Mouse (Mus musculus) embryo, embryonic 11.5 days (tissue): ENCODE measurements around the gene Nkain2.
"Not testable (repeated sequence)": the region's sequence is repeated elsewhere in the genome, so short reads cannot be mapped to it uniquely, and the experiment has no call there.

Source experiments
- DNase-seq: peaks from one replicate; pipeline ENCODE4 v3.0.0-alpha.2; 2012; ENCODE audit warnings: low read depth, low spot score

Gene Nkain2

DNA sequence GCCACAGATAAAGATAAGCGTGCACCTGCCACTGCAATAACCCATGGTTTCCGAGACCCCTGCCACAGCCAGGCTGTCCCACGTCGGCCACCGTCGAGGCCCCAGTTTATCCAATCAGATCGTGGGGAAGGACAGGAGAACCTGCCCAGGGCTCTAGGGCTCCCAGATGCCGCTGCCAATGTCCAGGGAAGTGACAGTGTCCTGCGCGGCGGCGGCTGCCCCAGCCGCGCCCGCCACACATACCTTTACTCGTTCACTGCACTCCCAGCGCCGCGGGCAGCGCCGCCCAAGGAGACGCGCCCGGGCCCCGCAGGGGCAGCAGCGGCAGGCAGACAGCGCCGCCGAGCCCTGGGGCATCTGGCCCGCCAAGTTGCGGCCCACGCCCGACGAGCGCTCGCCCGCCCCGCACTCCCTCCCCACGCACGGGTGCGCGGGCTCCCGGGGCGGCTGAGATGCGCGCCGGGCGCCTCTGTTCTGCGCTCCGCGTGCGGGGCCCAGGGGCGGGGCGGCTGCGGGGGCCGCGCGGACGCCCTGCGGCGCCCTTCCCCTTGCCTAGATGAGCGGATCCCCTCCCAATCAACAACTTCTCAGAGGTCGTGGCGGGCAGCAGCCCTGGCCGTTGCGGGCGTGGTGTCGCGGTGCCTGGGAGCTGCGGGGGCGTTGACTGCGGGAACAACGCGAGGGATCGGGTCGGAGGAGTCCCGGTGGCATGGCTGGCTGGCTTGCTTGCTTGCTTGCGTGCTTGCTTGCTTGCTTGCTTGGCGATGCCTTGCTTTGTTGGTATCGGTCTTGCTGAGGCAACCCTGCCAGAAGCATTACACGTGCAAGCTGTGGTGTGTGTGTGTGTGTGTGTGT is at the start of gene Nkain2:
Gene Nkain2, minus strand, starts transcription at position 811 of the 855 bp plus-strand sequence.
- DNase-seq: peak; percentile 42

DNA sequence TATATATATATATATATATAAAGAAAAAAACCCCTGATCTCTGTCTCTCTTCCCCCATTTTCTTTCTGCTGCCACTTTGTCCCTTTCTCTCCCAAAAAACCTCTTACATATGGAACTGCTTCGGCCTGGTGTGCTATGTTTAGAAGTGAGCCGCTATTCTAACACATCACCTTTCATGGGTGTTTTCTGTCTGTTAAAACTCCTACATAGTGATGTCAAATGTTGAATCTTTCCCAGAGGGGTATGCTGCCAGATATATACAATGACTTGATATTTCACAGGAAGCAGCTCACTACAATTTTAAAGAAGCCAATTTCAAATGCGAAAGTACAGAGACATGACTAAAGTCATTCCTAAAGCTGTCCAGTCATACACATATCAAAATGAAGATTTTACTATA is 49.6 kb upstream of the Nkain2 start:
- DNase-seq: no peak

DNA sequence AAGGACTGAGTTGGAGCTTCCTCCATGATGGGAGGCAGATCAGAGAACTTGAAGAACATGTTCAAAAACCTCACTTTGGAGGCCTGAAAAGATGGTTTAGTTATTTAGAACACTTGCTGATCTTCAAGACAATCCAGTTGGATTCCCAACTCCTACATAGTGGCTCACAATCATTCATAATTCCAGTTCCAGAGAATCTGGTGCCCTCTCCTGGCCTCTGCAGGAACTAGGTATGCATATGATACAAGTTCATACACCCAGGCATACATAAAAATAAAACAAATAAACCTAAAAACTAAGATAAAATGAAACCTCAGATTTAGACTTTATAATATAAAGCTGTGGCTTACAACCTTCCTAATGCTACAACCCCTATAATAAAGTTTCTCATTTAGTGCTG is 4.8 kb upstream of the Nkain2 start:
- no peak for DNase-seq

DNA sequence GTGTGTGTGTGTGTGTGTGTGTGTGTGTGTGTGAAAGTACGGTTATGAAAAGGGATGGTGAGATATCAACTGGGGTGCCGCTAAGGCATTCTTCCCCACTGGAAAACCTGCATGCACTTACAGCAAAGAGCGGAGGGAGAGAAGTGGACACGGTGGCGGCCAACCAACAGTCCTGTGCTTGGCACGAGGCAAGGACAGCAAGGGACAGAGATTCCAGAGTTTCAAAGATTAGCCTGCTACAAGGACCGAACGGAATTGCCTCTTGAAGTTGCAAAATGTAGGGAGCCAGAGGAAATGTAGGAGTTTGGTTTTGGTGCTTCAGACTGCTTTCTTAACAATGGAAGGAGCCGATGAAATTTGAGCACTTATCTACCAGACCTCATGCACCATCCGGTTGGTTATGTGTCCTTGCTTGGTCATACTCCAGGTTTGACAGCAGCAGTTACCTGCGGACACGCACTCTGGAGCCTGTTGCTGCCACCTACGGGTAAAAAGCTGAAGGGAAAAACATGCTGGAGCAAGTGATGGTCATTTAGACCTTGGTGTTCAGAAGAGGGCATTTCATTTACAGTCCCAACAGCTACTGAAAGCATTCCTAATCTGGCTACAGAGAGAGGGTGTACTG is 357 bp upstream of the Nkain2 start:
- DNase-seq: peak; percentile 22

DNA sequence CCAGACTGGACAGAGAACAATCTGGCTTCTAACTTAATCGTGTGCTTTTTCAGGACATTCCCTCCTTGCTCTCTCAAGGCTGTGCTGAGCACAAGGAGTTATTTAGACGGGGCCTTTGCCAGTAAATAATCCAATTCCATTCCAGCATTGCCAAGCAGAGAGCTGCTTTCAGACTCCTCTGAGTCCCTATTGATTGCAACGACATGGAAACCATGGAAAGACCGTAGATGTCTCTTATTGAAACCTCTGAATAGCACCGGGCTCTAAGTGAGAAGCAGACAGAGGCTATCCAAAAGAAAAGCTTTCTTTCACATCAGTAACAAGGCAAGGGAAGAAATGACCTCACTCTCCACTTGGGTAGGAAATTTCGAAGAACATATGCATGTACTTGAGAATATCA is 8.3 kb downstream of the Nkain2 start:
- no peak for DNase-seq

DNA sequence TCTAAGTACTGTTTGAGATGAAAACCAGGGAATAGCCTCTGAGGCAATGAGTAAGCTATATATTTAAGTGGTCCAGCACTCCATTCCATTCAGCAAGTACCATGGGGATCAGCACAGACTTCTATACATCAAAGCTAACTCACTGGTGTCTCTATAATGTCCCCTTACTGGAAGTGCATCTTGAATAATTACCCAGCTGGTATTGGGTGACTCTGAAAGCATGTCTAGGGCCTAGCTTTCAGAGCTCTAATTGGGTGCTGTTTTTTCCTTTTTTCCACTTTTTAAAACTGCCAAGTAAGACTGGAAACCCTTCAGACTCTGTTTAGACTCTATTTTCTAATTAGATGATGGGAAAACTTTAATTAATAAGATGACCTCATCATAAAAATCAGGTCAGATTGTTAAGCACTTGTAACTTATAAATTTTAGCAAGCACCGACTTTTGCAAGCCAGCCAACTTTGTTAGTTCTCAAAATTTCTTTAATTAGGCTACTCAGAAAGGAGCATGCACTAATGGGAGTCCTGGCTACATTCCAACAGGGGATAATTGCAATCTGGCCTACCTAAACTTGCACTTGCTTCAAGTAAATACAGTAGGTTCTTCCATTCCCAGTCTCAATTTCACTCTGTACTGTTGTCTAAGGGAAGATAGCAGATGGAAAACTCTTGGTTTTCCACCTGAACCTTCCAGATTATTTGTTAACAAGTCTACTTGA is 19.4 kb downstream of the Nkain2 start:
- DNase-seq: no peak

DNA sequence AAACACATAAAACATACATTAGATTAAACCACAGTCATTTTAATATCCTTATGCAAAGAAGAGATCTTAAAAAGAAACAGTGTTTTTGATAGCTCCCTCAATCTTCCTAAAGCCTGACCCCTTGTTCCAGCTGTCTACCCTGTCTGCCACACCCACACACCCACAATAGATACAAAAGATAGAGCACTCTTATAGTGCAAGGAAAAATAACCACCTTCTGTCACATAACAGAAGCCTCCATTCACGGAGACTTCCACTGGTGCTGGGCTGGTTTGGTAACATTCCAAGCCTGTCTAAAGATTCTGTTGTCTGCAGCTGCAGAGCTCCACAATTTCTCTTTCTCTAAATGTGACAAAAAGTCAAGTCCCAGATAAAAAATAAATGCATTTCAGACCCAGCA is 20.7 kb downstream of the Nkain2 start:
- no peak for DNase-seq

DNA sequence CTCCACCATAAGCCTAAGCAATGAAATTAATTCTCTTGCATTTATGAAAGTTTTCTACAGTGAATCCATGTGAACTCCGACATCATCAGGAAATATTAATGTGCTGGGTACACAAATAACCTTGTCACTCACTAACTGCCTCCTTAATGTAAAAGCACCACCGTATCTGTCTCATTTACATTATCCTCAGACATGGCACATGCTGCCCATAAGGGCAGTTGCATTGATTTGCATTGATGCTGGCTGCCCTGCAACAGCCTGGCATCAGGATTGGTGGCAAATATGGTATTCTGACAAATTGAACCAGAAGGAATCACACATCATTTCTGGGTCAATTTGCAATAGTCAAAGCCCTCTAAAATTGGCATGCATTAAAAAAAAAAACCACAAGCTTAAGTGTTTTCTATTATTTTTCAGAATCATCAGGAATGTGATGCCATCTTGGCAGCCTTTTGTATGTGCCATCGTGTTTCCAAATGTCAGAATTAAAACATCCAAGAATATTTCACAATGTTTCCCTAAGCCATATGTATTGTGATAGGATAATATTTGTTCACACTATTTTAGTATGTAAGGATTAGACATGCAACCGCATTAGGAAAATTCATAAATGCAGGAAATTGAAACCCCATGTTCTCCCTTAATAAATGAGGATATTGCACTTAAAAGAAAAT is 74.9 kb downstream of the Nkain2 start:
- no peak for DNase-seq

DNA sequence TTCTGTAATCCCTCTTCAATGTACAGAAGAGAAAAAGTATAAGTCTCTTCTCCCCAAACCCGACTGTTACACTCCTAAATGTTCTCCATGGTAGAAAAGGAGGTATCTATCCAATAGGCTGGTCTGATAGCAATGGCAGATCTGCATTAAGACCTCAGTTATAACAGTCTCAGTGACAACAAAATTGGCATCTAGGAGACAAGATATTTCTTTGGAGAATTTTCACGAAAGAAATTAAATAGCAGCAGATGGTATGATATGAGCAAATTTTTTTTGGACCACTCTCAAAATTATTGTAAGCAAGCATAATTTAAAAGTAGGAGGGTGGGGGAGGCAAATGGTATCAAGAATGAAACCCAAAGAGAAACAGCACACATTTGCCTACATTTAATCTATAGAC is 94.0 kb downstream of the Nkain2 start:
- no peak for DNase-seq

DNA sequence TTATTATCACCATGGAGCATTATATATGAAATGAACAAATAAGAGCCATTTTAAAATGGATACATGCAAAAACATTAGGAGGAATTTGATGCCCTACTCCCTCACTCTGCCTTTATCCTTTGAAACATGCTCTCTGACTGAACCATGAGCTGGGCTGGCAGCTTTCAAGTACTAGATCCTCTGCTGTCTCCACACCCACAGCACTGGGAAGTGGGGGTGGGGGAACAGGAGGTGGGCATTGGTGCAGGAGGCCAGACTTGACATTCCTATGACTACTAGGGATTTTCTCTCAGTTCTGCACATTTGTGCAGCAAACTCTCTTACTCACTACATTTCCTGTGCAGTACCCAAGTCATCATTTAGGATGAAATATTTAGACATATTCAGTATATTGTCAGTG is 99.7 kb downstream of the Nkain2 start:
- DNase-seq: no peak

DNA sequence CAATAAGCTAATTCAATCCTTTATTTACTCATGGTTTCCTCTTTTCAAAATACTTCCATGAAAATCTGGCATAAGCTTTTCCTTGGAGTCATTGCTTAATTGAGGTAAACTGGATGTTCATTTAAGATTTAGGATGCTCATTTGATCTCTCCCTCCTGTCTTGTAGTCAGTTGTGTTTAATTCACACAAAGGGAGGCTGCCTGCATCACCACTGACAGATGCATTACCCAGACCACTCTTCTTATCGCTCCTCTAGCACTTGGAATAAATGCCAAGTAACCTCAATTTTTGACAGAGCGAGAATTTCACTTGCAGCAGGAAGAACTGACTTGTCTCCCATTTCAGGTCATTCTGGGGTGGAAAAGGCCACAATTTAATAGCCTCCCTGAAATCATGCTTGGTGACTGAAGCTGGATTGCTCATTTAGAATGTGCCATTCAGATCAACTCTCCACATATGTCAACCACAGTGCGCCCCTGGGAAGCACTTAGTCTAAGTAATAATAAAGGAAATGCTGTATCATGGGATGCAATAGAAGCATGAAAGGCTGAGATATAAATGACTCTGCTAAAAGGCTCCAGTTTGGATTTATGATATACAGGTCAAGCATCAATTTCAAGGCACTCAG is 107.4 kb downstream of the Nkain2 start:
- DNase-seq: peak; percentile 13

DNA sequence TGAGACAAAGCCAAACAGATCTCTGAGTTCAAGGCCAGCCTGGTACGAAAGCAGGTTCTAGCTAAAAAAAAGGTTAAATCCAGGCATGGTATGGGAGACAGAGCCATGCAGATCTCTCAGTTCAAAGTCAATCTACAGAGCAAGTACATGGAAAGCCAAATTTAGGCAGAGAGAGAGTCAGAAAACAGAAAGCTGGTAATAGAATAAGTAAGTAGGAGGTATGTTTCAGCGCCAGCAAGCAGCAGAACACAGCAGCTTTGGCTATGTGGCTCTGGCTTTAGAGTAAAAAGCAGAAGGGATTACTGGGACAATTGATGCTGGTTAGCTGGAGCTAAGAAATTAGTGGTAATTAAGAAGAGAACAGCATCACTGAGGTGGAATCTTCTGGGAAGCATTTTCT is 151.3 kb downstream of the Nkain2 start:
- no peak for DNase-seq

DNA sequence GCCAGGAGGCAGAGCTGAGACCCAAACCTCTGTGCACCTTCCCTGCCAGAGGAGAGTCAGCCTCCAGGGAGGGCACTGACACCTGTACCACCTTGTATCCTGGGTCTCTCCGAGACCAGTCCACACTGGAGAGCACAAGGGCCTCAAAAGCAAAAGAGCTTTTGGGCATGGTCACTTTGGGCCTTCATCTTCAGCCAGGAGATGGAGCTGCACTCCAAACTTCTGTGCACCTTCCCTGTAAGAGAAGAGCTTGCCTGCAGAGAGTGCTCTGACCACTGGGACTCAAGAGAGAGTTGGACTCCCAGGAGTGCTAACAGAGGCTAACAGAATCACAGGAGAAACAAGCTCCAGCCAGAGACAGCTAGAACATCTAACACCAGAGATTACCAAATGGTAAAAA is 183.7 kb downstream of the Nkain2 start:
- not testable (repeated sequence) for DNase-seq

DNA sequence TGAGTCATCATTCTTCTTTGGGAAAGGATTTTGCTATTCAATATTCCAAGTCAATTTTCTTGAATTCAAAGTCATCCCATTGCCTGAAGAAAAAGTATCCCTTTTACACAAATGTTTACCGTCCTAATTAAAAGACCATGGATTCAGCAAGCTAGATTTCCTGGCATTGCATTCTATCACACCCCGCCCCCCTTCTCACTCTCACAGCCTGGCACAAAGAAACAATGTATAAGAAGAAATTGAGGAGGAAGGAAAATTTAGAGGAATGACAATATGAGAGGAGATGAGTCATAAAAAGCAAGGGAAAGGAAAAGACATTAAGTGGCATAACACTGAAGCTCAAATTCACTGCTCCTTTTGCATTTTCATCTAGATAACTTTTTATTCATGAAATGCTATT is 193.6 kb downstream of the Nkain2 start:
- DNase-seq: no peak

DNA sequence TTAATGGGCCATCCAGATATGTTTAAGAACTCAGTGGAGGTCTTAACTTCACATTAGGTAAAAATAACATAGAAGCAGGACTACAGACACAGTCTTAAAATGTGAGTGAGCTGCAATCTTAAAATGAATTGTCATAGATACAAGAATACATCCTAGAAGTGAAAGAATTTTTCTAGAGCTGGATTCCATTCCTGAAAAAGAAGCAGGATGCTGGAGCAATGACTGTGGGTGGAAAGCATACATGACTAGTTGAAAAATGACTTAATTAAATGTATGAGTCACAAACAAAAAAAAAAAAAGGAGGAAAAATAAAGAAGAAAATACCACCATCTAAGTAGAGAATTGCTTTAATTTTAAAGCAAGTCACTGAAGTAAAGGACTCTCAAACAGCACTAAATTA is 205.7 kb downstream of the Nkain2 start:
- DNase-seq: no peak

DNA sequence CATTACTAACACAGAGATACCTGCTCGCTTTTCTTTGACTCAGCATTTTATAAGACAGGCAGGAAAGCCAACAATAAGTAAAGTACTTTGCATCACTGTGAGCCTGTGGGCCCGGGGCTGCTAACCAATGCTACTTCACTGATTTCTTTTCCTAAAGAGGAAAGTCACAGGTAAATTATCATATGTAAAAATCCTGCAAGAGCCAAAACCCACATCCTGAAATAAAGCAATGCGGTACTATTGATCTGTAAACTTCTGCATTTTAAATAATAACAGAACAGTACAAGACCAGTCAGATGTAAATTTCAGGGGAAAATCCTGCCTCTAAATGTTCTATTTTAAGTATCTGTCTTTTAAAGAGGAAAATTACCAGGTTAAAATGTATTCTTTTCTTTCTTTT is 250.0 kb downstream of the Nkain2 start:
- DNase-seq: no peak

DNA sequence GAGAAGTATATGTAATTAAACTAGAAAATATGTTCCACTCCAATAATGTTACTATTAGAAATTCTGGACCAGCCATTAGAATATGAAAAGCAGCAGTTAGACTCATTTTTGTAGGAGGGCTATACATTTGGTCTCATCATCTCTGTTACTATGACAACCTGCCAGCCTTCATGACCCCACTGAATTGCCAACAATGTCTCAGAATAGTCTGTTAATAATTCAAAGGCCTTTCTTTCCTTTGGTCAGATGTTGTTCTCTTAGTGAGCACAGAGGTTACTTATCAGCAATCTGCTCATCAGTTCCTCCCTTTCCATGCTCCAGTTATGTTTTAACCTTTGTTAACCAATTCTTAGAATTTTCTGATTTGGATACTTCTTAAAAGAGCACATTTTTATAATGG is 251.1 kb downstream of the Nkain2 start:
- no peak for DNase-seq

DNA sequence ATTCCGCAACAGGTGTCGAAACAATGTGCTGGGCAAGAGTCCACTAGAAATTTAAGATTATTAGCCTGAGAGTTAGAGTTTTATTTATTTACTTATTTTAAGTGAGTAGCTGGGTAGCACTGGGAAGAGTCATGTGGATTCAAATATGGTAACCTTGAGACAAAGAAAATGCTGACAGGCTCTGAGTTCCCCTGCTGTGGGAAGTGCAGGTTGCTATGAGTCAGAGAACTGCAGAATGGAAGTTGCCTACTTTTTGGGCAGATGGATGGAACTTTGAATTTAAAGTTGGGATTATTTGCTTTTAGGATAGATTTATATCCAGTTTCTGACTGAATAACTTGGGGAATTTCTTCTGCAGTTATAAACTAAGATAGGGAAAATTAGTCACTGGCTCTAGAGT is 259.2 kb downstream of the Nkain2 start:
- no peak for DNase-seq

DNA sequence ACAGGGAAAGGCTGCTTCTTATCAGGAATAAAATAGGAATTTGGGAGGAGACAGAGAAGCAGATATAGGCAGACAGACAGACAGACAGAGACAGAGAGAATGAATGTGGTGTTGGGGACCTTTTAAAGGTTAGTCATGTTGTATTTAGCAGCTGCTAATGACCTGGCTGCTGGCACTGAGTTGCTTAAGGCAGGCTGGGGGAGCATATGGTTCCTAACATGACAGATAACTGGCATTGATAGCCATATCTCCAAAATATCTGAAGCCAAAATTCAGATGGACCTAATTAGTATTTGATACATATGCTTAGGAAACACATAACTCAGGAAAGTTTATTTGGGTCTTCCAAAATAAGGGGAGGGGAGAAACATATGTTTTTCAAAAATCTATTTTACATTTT is 285.8 kb downstream of the Nkain2 start:
- DNase-seq: no peak

DNA sequence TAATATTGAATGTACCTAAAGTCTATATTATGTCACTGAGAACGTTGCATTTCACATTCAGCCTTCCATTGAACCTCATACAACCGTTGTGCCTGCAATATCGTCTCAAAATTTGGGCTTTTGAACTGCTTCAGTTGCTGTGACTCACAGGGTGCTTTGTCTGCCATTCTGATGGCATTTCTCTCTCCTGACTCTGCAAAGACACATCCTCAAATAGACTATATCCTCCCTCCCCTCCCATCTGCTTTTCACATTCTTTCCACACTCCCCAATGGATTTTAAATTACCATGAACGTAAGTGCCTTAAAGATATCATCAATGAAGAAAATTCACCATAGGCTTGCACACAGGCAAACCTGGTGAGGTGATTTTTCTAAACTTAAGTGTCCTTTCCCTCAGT is 287.5 kb downstream of the Nkain2 start:
- DNase-seq: no peak

DNA sequence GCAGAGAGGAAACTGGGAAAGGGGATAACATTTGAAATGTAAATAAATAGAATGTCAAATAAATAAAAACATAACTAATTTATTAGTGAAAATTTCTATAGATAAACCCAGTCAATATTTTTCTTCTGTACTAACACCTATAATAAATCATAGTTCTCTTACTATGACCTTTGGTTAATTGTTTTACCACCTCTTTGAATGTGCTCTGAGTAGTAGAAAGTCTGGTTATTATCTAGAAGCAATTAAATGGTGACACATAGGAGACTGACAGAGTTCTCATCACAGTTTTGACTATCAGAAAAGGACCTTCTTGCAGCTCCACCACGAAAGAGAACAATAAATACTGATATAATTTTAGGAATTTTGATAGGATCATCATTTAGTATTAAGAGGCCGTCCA is 295.3 kb downstream of the Nkain2 start:
- DNase-seq: no peak

DNA sequence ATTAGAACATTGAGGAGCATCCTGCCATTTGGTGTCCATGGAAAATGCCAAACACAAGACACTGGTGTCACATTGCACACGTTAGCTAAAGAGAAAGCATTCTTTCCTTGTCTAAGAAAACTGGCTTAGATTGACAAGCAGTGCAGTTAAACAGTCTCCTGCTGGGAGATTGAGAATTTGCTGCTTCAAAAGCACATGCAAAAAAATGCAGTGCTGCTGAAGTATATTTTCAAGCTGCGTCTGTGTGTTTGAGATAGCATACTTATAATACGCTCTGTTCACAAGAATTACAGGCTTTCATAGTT is 313.0 kb downstream of the Nkain2 start:
- no peak for DNase-seq
